Mouse (Mus musculus) intestine, embryonic 16.5 days (tissue): ENCODE results near the gene Zfp809. TPM values are rescaled to one million over a fixed set of nuclear protein-coding genes. Genes with fewer than 3 reads are reported as not detected.
"Not testable (repeated sequence)": the region's sequence is repeated elsewhere in the genome, so short reads cannot be mapped to it uniquely, and the experiment has no call there.

Experiments
- ATAC-seq: fragments of 200-750 bp; cut with Nextera tagmentation; 2 replicates; pipeline ENCODE4 v1.8.0; 2017; ENCODE audit warnings: moderate TSS enrichment, moderate library complexity
- H3K27ac ChIP-seq: fragments of 300-500 bp; sonication (generic); 2 replicates; pipeline ENCODE4 v1.5.1; 2014; ENCODE audit warnings: mild to moderate bottlenecking, low read length
- H3K27me3 ChIP-seq: fragments of 300-500 bp; sonication (generic); replicated peaks from 2 replicates; pipeline ENCODE4 v1.6.1; 2014; ENCODE audit warnings: low read length, control low read depth, mixed read lengths; ENCODE audit not compliant: control insufficient read depth, insufficient read depth
- H3K36me3 ChIP-seq: fragments of 300-500 bp; sonication (generic); 2 replicates; pipeline ENCODE4 v1.6.1; 2014; ENCODE audit warnings: low read length, control low read depth; ENCODE audit not compliant: control insufficient read depth, insufficient read depth
- H3K4me1 ChIP-seq: fragments of 300-500 bp; sonication (generic); 2 replicates; pipeline ENCODE4 v1.6.1; 2014; ENCODE audit warnings: low read length, control low read depth, mixed read lengths; ENCODE audit not compliant: control insufficient read depth, insufficient read depth
- H3K4me2 ChIP-seq: fragments of 300-500 bp; sonication (generic); 2 replicates; pipeline ENCODE4 v1.6.1; 2014; ENCODE audit warnings: low read depth, low read length, control low read depth
- H3K4me3 ChIP-seq: fragments of 300-500 bp; sonication (generic); 2 replicates; pipeline ENCODE4 v1.5.1; 2014; ENCODE audit warnings: mild to moderate bottlenecking, low read length
- H3K9ac ChIP-seq: fragments of 300-500 bp; sonication (generic); 2 replicates; pipeline ENCODE4 v1.6.1; 2014; ENCODE audit warnings: low read depth, low read length
- H3K9me3 ChIP-seq: fragments of 300-500 bp; sonication (generic); 2 replicates; pipeline ENCODE4 v1.6.1; 2016; ENCODE audit warnings: low read length, control low read depth; ENCODE audit not compliant: control insufficient read depth
- WGBS: fragments of 180-500 bp; shearing (Covaris S2); extraction: QIAGEN DNeasy Blood & Tissue Kit; methylation state at CpG from one replicate; pipeline ENCODE4 v1.1.7; 2014; 5-methylcytosine and 5-hydroxymethylcytosine counted together
- polyA plus RNA-seq: library from polyadenylated mRNA; unstranded; fragments of >200 nt; fragmentation: Nextera tagmentation; extraction: Ambion mirVana; gene quantifications from 2 replicates; pipeline ENCODE4 v1.2.1, GENCODE M21; 2015

Gene Zfp809
- polyA plus RNA-seq, 1 experiment from 2014 or later: 21.8 TPM

DNA sequence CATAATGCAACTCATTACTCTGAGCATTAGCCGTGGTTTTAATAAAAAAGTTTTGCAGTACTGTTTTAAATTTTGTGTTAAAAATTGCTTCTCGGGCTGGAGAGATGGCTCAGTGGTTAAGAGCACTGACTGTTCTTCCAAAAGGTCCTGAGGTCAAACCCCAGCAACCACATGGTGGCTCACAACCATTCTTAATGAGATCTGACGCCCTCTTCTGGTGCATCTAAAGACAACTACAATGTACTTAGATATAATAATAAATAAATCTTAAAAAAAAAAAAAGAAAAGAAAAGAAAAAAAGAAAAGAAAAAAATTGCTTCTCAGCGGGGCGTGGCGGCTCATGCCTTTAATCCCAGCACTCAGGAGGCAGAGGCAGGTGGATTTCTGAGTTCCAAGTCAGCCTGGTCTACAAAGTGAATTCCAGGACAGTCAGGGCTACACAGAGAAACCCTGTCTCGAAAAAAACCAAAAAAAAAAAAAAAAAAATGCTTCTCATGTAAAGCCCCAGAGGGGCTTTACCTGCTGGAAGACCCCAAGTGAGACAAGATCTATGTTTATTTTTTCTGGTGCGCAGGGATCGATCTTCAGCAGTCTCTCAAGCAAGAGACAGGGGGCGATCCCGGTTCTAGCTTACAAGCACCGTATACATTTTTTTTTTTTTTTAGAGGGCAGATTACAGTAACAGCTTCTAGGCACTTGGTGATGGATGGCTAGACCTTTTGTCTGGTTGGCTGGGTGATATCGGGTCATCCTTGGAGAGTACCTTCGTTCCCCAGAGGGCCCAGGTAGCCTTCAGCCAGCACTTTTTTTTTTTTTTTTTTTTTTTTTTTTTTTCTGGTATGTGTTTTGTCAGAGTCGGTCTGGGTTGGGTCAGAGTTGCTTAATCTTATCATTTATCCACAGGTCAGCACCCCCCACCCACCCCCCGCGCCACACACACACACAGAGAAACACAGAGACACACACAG, 694 bp upstream of the Zfp809 start:
- peak overlapping the region; percentile 98; the same call in 1 of the 2 replicates for H3K27ac ChIP-seq
- H3K4me1 ChIP-seq: peaks cover 6% of the 10 kb centered on the region; the same call in 1 of the 2 replicates
- no peaks in the 10 kb centered on the region for H3K36me3 ChIP-seq
- H3K4me3 ChIP-seq: peak overlapping the region; percentile 86
- H3K9me3 ChIP-seq: no peaks in the 10 kb centered on the region
- H3K27me3 ChIP-seq: no peaks in the 10 kb centered on the region
- ATAC-seq: peak; percentile 52
- H3K9ac ChIP-seq: peak overlapping the region; percentile 96
- 26% methylated on average over 17 of the region's 17 CpGs for WGBS
- peak overlapping the region; percentile 39 for H3K4me2 ChIP-seq

DNA sequence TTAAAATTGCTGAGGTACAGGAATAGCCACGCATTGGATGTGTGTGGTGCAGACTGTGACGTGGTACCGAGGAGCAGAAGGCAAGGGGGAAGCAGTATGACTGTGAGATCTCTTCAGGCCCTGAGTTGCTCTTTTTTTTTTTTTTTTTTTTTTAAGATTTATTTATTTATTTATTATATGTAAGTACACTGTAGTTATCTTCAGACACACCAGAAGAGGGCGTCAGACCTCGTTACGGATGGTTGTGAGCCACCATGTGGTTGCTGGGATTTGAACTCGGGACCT, 817 bp downstream of the Zfp809 start:
- not testable (repeated sequence) for ATAC-seq, H3K4me1 ChIP-seq, H3K9me3 ChIP-seq, H3K27me3 ChIP-seq, H3K9ac ChIP-seq, H3K36me3 ChIP-seq
- peak overlapping the region; percentile 86 for H3K4me3 ChIP-seq
- H3K27ac ChIP-seq: peak overlapping the region; percentile 37
- H3K4me2 ChIP-seq: peak overlapping the region; percentile 78
- WGBS: 57% methylated on average over 7 of the region's 7 CpGs

DNA sequence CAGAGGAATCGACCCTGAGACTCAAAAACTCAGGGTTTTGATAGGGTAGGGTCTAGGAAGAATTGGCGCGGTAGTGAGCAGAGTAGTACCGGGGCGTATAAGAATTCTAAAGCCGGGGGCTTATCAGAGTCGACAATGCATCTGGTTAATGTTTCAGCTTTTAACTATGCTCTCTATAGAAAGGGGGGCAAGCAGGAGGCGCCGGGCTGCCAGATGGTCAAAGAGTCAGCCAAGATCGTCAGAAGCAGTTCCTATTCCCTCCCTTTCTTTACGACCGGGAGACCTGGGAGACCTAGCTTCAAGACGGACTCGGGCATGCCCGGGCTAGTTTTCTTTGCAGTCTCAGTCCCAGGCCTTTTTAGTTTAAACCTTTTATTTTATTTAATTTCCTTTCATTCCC, 1.3 kb downstream of the Zfp809 start:
- peaks cover 2% of the 10 kb centered on the region; the same call in 1 of the 2 replicates for H3K4me1 ChIP-seq
- ATAC-seq: no peak
- WGBS: 59% methylated on average over 15 of the region's 15 CpGs
- peak overlapping the region; percentile 37 for H3K27ac ChIP-seq
- peak overlapping the region; percentile 28; the same call in 1 of the 2 replicates for H3K4me3 ChIP-seq
- H3K9ac ChIP-seq: no peak overlapping the region
- no peaks in the 10 kb centered on the region for H3K36me3 ChIP-seq
- H3K9me3 ChIP-seq: no peaks in the 10 kb centered on the region
- H3K4me2 ChIP-seq: 0 out of 2 replicates have a peak overlapping the region, but pooled peaks have one; percentile 25
- no peaks in the 10 kb centered on the region for H3K27me3 ChIP-seq

DNA sequence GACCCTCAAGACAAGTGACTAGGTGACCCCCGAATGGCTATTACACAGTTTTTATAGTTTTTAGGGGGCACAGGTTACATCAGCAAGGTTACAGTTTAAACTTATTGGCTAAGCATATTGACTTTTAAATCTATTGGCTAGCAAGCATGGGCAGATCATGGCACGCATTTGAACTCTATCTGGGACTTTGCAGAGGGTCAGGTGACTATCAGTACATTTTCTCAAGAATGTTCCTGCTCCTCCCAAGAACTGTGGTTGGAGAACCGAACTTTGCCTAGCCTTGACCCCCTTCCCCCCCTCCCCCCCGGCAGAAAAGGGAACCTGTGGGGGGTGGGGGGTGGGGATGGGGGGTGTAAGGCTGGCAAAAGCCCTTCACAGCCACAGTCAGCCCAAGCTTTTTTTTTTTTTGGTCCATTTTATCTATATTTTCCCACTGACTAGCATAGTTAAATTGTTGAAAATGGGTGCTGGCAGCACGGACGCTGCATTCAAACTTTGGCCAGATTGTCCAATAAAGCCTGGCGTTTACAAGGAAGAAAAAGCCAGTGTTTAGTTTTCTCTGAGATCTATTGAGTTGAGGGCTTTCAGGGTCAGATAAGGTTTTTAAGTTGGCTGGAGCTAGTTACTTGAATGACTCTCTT, 4.0 kb downstream of the Zfp809 start:
- Histone ChIP-seq H3K36me3 (no peaks in the 10 kb centered on the region), H3K9me3 (no peaks in the 10 kb centered on the region), H3K4me1 (no peaks in the 10 kb centered on the region), H3K4me2 (no peak overlapping the region), H3K9ac (no peak overlapping the region), H3K4me3 (no peak overlapping the region), H3K27me3 (no peaks in the 10 kb centered on the region), H3K27ac (no peak overlapping the region; the same call in 1 of the 2 replicates)
- WGBS: 80% methylated on average over 7 of the region's 7 CpGs
- ATAC-seq: no peak

DNA sequence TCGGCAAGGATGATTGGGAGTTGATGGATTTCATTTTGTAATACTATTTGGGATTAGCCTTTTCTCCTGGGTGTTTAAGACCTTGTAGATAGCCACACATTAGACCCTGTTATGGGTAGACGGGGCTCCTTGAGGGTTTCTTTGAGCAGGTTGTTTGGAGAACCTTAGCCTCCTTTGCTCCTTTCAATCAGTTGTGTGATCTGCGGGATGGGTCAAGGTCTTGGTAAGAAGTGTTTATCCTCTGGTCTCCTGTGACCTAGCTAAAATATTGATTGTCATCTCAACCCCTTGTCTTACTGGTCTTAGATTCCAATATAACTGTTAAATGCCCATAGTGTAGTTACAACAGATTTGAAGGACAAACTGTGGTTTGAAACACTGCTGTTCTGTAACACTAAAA, 4.5 kb downstream of the Zfp809 start:
- peaks cover 3% of the 10 kb centered on the region; the same call in 1 of the 2 replicates for H3K36me3 ChIP-seq
- ATAC-seq: no peak
- 79% methylated on average over 3 of the region's 3 CpGs for whole genome bisulfite sequencing

DNA sequence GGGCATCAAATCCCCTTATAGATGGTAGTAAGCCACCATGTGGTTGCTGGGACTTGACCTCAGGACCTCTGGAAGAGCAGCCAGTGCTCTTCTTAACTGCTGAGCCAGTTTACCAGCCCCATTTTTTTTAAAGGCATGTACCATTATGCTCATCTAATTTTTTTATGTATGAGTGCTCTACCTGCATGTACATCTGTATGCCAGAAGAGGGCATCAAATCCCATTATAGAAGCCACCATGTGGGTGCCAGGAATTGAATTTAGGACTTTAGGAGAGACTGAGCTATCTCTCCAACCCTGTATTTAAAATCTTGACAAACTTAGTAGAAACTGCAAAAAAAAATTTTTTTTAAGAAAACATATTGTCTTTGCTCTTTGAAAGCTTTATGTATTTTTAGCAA, 5.0 kb downstream of the Zfp809 start:
- Histone ChIP-seq H3K4me3 (no peak overlapping the region), H3K36me3 (peaks cover 8% of the 10 kb centered on the region), H3K9ac (no peak overlapping the region), H3K4me1 (no peaks in the 10 kb centered on the region), H3K9me3 (no peaks in the 10 kb centered on the region), H3K27me3 (no peaks in the 10 kb centered on the region), H3K4me2 (no peak overlapping the region), H3K27ac (no peak overlapping the region)
- ATAC-seq: no peak

More for the DNA sequence above, 4.5 kb downstream of the Zfp809 start:
- no peak overlapping the region for H3K4me3 ChIP-seq
- no peaks in the 10 kb centered on the region for H3K27me3 ChIP-seq
- no peak overlapping the region for H3K9ac ChIP-seq
- no peak overlapping the region for H3K27ac ChIP-seq
- no peaks in the 10 kb centered on the region for H3K4me1 ChIP-seq
- H3K4me2 ChIP-seq: no peak overlapping the region
- H3K9me3 ChIP-seq: no peaks in the 10 kb centered on the region

DNA sequence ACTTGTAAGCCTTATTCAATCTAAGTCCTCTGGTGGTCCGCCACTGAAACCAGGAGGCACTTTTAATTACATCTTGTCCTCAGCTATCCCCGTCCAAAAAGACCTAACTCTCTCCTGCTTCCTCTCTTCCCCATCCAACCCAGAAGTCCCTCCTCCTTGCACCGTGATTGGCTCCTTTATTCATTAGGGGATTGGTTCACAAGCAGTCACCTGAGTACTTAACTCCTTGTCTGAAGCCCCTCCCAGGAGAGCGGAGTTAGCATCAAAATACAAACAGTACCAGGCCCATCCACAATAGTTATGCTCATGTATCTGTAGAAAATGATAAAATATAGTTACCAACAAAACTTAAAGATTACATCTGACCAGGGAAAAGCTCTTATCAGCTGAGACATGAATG, 14.5 kb downstream of the Zfp809 start:
- Histone ChIP-seq H3K4me3 (no peak overlapping the region), H3K36me3 (peaks cover 56% of the 10 kb centered on the region)

DNA sequence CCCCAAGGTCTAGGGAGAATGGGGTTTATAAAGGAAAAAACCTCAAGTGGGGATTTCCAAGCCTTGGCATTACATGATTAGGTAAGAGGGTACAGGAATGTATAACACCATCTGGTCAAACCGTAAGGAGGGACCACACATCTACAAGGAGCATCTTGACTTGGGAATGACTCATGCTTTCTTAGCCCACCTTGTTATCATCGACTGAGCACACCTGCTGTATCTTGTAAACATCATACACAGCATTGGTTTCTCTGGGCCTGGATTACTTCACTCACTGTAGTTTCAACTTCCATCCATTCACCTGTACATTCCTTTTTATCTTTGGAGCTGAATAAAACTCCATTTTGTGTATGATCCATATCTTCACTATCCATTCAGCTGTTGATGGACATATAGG, 18.7 kb downstream of the Zfp809 start:
- Histone ChIP-seq H3K9me3 (peaks cover 6% of the 10 kb centered on the region; the same call in 1 of the 2 replicates), H3K4me3 (no peak overlapping the region), H3K4me1 (no peaks in the 10 kb centered on the region), H3K36me3 (peaks cover 45% of the 10 kb centered on the region), H3K27ac (no peak overlapping the region), H3K27me3 (no peaks in the 10 kb centered on the region), H3K4me2 (no peak overlapping the region), H3K9ac (no peak overlapping the region)
- whole genome bisulfite sequencing: 96% methylated on average over 2 of the region's 2 CpGs
- ATAC-seq: no peak

More for the DNA sequence above, 14.5 kb downstream of the Zfp809 start:
- no peaks in the 10 kb centered on the region for H3K4me1 ChIP-seq
- H3K9ac ChIP-seq: no peak overlapping the region
- no peak for ATAC-seq
- no peak overlapping the region for H3K27ac ChIP-seq
- 97% methylated on average over 4 of the region's 4 CpGs for WGBS
- no peak overlapping the region for H3K4me2 ChIP-seq
- no peaks in the 10 kb centered on the region for H3K27me3 ChIP-seq
- H3K9me3 ChIP-seq: no peaks in the 10 kb centered on the region

DNA sequence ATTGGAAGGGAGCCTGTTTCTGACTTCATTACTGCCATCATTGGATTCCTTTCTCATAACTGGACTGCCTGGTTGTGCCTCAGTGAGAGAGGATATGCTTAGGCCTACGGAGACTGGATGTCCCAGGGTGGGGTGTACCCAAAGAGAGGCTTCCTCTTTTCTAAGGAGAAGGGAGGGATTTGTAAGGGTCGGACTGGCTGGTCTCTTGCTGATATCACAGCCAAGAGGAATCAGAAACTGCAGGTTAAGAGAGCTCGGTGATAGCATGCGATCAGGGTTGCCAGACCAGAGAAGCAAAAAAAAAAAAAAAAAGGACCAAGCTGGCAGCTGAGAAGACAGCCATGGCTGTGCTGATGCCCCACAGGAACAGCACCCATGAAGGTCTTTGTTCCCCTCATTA, 31.1 kb downstream of the Zfp809 start:
- H3K27ac ChIP-seq: no peak overlapping the region
- H3K9me3 ChIP-seq: no peaks in the 10 kb centered on the region; the same call in 1 of the 2 replicates
- no peaks in the 10 kb centered on the region for H3K27me3 ChIP-seq
- H3K9ac ChIP-seq: no peak overlapping the region
- H3K4me1 ChIP-seq: no peaks in the 10 kb centered on the region; the same call in 1 of the 2 replicates
- 92% methylated on average over 4 of the region's 4 CpGs for WGBS
- no peak for ATAC-seq
- H3K36me3 ChIP-seq: peaks cover 23% of the 10 kb centered on the region
- no peak overlapping the region for H3K4me2 ChIP-seq
- H3K4me3 ChIP-seq: no peak overlapping the region
